Mouse (Mus musculus): Measurements from ENCODE around the gene Prkce. TPM values are rescaled to one million over a fixed set of nuclear protein-coding genes. Genes with fewer than 3 reads are reported as not detected.
A peak's percentile ranks its signal among the peaks of the same experiment; 100 is the strongest.

Prkce gene
- total RNA-seq, 2 experiments from 2014 or later = 9.3 to 10.2 TPM

GRCm38 (mm10) chr17:86514974-86515620, 347.5 kb downstream of the Prkce start:
- Histone ChIP-seq H3K4me3 (no peak overlapping the region), H3K27ac (peak overlapping the region; percentile 48)
- intact Hi-C loops (cut with DNase I) = no loop called here
- TF ChIP-seq CTCF (IDR thresholded peaks at IDR 0.05) = no peak
- no peak for DNase-seq

DNA sequence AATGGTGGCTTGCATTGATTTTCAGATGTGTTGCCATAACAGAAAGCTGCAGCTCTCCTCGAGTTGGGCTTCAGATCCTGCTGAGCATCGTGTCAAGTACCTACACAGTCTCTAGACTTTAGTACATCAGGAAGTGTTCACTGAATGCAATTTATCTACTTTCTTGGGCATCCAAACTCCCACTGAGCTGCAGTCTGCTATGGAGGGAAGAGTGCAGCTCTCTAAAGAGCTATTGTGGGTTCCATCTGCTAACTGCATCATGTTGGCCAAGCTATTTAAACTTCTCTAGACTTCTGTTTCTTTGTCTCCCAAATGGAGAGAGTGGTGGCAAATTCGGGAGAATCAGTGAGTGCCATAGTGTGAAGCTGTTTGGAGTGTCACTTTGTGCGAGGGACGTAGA, 349.0 kb downstream of the Prkce start:
- no peak for TF ChIP-seq CTCF (IDR thresholded peaks at IDR 0.05)
- no peak for DNase-seq
- H3K27ac ChIP-seq = no peak overlapping the region
- no peak overlapping the region for H3K4me3 ChIP-seq
- intact Hi-C loops (cut with DNase I) = no loop called here

DNA sequence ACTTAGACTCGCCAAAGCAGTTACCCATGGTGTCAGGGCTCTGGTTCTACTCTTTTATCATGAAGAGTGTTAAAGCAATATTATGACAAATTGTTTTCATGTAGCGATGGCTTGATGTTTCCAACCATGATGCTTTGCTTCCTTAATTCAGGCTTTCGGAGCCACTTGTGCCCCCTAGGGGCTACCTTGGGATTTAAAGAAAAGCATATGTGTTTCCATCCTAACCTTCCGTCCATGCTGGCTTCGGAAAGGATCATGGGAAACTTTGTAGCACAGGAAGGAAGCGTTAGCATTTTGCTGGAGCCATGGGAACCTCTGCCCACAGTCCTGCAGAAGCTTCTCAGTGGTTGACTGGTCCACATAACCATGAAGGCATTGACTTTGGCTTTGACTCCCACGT, 351.0 kb downstream of the Prkce start:
- Histone ChIP-seq H3K4me3 (no peak overlapping the region), H3K27ac (peak overlapping the region; percentile 8; the same call in 1 of the 2 replicates)
- no peak for DNase-seq
- intact Hi-C loops (cut with DNase I) = no loop called here
- no peak; the same call in 1 of the 2 replicates for TF ChIP-seq CTCF (IDR thresholded peaks at IDR 0.05)

DNA sequence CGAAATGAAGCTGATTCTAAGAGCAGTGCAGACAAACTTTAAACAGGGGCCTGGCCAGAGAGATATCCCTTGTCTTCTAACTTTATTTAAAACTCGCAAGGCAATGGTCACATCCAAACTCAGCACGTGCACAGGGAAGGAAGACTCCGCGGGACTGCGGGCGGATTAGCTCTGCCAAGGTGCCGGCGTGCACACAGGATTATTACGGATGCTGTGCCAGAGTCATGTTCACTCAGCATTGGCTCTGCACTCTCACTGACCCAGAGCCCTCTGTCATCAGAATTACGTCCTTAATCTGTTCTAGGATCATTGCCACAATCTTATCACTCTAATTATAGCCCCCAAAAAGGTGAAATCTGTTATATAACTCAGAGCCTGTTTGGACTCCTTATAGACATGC, 353.7 kb downstream of the Prkce start:
- peak; percentile 47 for DNase-seq
- Histone ChIP-seq H3K4me3 (no peak overlapping the region), H3K27ac (no peak overlapping the region)
- no peak for TF ChIP-seq CTCF (IDR thresholded peaks at IDR 0.05)
- intact Hi-C loops (cut with DNase I) = no loop called here

DNA sequence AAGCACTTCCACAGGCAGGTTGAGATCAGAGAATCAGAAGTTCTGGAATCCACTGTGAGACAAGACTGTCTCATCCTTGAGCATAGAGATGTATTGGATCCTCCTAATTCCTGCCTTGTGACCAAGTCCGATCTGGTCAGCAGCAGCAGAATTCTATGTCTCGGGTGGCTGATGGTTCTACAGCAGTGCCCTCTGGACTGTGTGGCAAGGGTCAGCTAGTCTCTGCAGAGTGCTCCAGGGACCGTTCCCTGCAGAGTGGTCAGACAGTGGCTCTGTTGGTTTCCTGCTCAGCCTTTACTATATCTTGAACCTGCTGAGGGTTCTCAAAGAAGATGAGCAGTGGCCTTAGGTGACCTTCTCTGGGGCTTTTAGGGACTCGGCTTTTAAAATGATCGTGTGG, 355.1 kb downstream of the Prkce start:
- no peak for TF ChIP-seq CTCF (IDR thresholded peaks at IDR 0.05)
- intact Hi-C loops (cut with DNase I) = no loop called here
- Histone ChIP-seq H3K4me3 (no peak overlapping the region), H3K27ac (no peak overlapping the region)
- no peak for DNase-seq

DNA sequence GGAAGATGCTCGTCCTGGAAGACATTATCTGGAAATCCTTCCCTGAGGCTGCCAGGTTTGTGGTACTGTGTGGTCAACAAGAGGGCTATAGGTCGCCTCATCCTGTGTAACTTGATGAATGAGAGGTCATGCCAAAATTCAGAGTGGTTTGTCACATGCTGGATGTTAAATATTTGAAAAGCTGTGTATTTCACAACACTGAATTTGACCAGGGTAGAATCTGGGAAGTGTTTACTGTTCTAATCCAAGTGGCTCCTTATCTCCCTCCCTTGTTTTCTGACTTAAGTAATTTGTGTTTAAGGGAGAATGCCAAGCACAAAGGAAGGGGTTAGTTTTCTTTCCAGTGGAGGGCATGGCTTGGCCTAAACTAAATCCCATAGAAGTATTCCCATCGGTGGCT, 355.8 kb downstream of the Prkce start:
- H3K4me3 ChIP-seq = no peak overlapping the region
- TF ChIP-seq CTCF (IDR thresholded peaks at IDR 0.05) = no peak
- DNase-seq = no peak
- intact Hi-C loops (cut with DNase I) = no loop called here
- H3K27ac ChIP-seq = no peak overlapping the region

- TF ChIP-seq CTCF (IDR thresholded peaks at IDR 0.05) = no peak
- H3K4me3 ChIP-seq = no peak overlapping the region
- intact Hi-C loops (cut with DNase I) = no loop called here
- DNase-seq = no peak
- no peak overlapping the region for H3K27ac ChIP-seq
Observed at GRCm38 (mm10) chr17:86523843-86524242, 356.3 kb downstream of the Prkce start.

DNA sequence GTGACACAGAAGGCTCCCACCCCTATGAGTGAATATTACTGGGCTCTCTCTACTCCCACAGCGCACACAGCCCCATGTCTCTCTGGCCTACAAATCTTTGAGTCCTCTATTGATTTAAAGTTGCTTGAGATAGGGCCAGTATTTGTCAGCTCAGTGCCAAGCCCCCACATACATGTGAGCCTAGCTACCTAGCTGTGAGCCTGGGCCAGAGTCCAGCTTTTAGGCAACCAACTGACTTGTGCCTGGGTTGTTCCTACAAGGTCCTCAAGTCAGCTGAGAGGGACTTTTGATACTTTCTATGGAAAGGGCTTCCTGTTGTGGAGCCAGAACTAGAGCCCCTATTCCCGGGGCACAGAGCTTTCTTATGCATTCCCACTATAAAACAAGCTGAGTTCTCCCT, 357.5 kb downstream of the Prkce start:
- DNase-seq = no peak
- Histone ChIP-seq H3K4me3 (no peak overlapping the region), H3K27ac (no peak overlapping the region)
- intact Hi-C loops (cut with DNase I) = no loop called here
- no peak for TF ChIP-seq CTCF (IDR thresholded peaks at IDR 0.05)

DNA sequence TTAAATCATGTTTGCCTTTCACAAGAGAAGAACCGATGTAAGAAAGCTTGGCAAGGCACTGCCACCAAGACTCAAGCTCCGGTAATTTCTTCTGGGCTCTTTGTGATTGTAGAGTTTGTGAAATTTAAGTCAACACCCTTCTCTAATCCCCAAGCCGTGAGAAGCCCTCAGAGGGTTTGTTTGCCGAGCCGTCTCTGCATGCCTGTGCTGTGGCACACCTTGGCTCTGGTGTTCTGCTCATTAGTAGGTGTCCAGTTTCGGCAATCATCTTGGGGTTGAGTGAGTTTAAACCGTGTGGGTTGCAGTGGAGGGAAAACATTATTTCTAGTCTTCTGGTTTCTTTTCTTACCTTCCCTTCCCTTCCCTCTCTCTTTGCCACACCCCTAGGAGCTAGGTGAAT, 358.4 kb downstream of the Prkce start:
- intact Hi-C loops (cut with DNase I) = no loop called here
- Histone ChIP-seq H3K27ac (no peak overlapping the region), H3K4me3 (no peak overlapping the region)
- DNase-seq = no peak
- TF ChIP-seq CTCF (IDR thresholded peaks at IDR 0.05) = no peak

DNA sequence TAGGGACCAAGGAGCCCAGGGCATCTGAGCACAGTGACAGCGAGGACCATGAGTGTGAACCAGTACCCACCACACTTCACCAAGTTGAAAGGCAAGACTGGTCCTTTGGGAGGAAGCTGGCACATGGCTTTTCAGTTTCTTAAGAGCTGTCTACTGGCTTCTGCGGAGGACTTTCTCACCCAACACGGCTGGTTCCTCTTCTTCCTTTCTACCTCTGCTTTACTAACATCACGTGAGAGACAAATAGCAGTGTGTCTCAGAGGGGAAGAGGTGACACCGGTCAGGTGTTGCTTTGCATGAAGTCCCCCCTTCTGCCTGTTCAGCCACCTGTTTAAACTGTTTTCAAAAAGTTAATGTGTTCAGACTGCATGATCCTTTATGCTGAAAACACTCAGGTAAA, 359.7 kb downstream of the Prkce start:
- no peak for TF ChIP-seq CTCF (IDR thresholded peaks at IDR 0.05)
- H3K4me3 ChIP-seq = no peak overlapping the region
- H3K27ac ChIP-seq = no peak overlapping the region
- DNase-seq = no peak
- intact Hi-C loops (cut with DNase I) = no loop called here

DNA sequence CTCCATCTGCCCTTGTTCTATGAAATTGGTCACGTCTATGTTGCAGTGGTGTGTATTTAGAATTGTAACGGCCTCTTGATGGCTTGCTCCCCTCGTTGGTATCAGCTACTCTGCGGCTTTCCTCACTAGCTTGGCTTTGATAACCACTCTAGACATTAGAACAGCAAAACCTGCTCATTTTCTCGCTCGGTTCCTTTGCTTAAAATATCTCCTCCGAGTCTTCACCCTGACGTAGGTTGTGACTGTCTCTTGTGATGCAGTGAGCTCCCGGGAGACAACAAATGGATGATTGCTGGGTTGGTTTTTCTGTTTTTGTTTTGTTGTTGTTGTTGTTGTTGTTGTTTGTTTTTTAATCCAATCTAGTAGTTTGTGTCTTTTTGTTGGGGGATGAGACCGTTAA, 361.4 kb downstream of the Prkce start:
- TF ChIP-seq CTCF (IDR thresholded peaks at IDR 0.05) = no peak
- DNase-seq = no peak
- H3K4me3 ChIP-seq = no peak overlapping the region
- H3K27ac ChIP-seq = peak overlapping the region; percentile 70
- intact Hi-C loops (cut with DNase I) = no loop called here

DNA sequence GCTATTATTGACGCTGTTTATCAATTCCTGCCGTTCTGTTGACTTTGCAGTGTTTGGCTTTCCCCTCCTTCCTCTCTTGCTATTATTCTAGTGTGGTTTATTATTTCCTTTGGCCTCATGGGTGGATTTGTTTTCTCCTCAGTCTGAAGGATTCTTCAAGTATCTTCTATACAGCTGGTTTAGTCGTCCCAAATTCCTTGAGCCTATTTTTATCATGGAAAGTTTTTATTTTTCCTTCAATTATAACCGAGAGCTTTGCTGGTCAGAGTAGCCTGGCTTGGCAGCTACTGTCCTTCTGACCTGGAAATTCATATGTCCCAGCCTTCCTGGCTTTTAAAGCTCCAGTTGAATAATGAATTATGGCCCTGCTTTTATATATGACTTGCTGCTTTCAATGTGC, 361.8 kb downstream of the Prkce start:
- intact Hi-C loops (cut with DNase I) = no loop called here
- H3K4me3 ChIP-seq = no peak overlapping the region
- no peak for DNase-seq
- TF ChIP-seq CTCF (IDR thresholded peaks at IDR 0.05) = no peak
- H3K27ac ChIP-seq = peak overlapping the region; percentile 70

DNA sequence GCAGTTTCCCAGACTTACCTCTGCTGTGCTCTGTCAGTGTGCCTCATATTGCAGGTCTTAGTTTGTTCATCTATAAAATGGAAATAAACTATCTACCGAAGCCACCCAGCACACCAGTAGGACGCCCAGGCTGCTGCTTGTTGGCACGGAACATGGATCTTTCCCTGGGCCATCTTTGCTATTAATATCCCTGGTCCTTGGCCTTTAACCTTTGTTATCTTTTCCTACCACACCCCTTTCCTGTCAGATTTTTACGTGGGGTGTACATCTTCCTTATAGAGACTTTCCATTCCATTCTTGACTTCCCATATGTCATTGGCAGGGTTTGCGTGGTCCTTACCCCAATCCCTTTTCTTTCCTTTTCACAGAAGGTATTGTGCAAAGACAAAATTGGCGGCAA, 363.6 kb downstream of the Prkce start:
- TF ChIP-seq CTCF (IDR thresholded peaks at IDR 0.05) = no peak
- Histone ChIP-seq H3K4me3 (no peak overlapping the region), H3K27ac (peak overlapping the region; percentile 70; the same call in 1 of the 2 replicates)
- intact Hi-C loops (cut with DNase I) = no loop called here
- no peak for DNase-seq

DNA sequence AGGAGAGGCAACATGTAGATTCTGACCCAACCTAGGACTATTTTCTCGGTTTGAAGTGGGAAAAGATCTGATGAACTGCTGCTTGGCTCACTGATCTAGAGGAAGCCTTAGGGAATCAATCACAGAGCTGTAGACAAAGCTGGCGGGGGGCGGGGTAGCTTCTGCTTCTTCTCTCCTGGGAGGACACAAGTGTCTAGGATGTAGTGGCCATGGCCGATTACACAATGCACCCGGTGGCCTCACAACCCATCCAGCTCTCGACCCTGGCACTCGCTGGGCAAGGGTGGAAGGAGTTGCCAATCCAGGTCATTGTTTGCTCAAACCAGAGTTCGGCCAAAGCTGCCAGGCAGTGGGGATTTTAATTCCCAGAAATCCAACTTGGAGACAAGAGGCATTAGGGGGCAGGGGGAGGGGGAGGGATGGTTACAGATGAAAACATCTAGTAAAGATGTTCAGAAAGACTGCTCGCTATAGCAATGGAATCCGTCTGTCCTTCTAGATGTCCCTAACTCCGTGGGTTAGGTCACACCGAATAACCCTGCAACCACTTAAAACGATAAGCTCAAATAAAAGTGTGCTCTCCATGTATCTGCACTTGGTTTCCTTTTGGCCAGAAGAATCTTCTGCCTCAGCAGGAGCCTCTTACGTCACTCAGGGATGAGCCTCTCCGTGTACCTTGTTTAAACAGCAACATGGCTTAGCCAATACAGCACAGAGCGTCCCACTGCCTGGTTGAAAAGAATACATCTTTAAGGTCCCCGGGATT, 365.4 kb downstream of the Prkce start:
- H3K27ac ChIP-seq = peak overlapping the region; percentile 39
- no peak for TF ChIP-seq CTCF (IDR thresholded peaks at IDR 0.05)
- peak; percentile 41 for DNase-seq
- intact Hi-C loops (cut with DNase I) = no loop called here
- H3K4me3 ChIP-seq = no peak overlapping the region

All from gastrocnemius, adult 2 months (tissue).